Mouse (Mus musculus): ENCODE measurements around the gene Hist2h2aa1.
"Not testable (repeated sequence)": the region's sequence is repeated elsewhere in the genome, so short reads cannot be mapped to it uniquely, and the experiment has no call there.

The Hist2h2aa1 gene

DNA sequence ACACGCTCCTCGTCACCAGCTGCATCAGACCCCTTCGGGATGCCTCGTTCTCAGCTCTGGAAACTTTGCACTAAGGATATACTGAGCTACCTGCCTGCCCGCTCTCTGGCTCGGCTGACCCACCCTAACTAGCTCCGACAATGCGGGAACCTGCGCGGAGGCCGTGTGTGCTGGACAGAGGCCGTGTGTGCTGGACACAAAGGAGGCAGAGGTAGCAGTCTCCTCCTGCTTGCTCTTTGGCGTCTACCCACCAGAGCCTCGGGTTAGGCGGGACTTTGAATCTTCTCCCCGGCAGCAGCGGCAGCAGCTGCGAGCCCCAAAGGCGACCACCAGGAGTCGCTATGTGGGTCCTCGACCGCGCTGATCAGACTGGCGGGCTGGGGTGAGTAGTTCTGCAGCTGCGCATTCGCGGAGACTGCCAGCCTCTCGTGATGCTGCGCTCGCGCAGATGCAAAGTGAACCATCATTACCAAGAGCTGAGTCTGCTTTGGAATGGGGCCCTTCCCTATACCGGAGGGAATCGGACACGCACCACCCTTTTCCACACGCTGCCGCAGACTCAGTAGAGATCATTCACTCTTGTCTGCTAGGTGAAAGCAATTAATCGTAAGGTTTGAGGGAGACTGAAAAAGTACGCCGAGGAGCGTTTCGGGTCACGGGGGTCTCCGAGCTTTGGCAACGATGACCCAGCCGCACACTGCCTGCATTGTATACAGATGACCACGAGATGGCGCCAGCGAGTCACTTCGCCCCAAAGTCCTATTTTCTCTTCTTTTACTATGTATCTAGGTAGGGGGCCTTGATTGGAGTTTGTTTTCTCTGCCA lies 32.7 kb downstream of the Hist2h2aa1 start:
- peak; percentile 86 for DNase-seq (ENCODE audit: inconsistent ontology term)

DNA sequence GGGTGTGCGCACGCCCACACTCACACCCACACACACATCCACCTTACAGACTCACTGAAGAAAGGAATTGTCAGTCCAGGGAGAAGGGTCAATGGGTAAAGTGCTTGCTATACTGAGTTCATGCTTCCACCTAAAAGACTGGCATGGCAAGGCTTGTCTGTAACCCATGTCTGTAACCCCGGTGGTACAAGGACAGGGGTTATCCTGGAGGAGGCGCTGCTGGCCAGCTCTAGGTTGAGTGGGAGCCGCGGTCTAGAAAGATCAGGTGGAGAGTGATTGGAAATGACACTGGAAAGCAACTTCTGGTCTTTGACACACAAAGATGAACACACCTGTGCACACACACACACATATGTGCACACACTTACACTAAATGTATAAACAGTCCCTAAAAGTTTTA lies 35.4 kb downstream of the Hist2h2aa1 start:
- no peak for DNase-seq (ENCODE audit: inconsistent ontology term)

DNA sequence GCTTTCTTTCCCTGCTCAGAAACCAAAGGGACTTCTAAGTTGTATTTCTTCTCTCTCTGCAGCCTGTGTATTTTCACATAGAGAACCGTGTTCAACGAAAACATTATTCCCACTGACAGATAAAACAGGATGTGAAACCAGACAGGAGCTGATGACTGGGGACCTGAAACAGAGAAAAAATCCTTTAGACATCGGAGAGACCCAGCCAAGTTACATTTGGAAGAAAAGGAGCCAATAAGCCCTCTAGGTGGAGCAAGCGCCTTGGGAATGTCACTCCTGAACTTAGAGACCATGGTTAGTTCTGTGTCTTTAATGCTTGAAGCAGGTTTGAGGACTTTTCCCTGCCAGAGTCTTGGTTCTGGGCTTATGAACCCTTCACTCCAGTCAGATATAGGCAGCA lies 39.2 kb downstream of the Hist2h2aa1 start:
- DNase-seq (ENCODE audit: inconsistent ontology term), result peak; percentile 62

GRCm38 (mm10) chr3:96287334-96287733 lies 42.0 kb downstream of the Hist2h2aa1 start:
- not testable (repeated sequence) for DNase-seq (ENCODE audit: inconsistent ontology term)

- no peak for DNase-seq (ENCODE audit: inconsistent ontology term)
Observed at GRCm38 (mm10) chr3:96289201-96289600, 43.9 kb downstream of the Hist2h2aa1 start.

DNA sequence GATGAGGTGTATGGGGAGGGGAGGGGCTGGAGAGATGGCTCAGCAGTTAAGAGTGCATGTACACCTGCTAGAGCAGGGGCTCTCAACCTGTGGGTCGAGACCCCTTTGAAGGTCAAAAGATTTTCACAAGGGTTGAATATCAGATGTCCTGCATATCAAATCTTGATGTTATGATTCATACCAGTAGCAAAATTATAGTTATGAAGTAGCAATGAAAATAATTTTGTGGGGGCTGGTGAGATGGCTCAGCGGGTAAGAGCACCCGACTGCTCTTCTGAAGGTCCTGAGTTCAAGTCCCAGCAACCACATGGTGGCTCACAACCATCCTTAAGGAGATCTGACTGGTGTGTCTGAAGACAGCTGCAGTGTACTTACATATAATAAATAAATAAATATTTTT lies 45.4 kb downstream of the Hist2h2aa1 start:
- not testable (repeated sequence) for DNase-seq (ENCODE audit: inconsistent ontology term)

DNA sequence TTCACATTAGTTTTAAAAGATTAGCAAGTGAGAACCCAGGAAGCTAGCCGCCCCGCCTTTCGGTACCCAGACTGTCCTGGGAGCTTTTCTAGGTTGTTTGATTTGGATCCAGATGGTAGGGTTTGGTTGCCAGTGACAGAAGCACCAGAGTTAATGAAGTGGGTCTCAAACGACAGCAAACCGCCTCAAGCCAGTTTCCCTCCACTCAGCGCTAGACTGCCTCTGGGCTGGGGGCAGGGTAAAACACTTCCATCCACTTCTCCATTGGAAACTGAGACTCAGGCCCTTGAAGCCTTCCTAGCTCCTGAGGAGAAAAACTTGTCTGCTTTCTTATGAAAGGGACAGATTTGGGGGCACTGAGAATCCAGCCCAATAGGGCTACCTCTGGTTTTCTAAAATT lies 47.3 kb downstream of the Hist2h2aa1 start:
- no peak for DNase-seq (ENCODE audit: inconsistent ontology term)

DNA sequence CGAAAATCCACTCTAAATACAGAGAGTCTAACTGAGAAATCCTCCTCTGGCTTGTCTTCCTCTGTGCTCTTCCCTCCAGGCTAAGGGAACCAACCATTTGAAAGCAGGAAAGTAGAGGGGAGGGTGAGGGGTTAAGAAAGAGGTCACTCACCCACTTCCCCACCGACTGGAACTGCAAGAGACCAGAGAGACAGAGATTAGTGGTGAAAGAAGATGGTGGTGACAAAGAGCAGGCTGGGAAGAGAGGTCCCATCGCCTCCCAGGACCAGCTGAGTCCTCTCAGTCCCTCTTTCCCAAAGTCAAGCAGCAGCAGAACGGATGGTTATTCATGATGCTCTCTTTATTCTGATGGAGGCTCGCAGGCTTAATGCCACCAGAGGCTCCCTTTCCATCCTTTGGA lies 48.1 kb downstream of the Hist2h2aa1 start:
- no peak for DNase-seq (ENCODE audit: inconsistent ontology term)

- DNase-seq (ENCODE audit: inconsistent ontology term), result no peak
Observed at GRCm38 (mm10) chr3:96293787-96294186, 48.5 kb downstream of the Hist2h2aa1 start, which contains the start of gene Fcgr1. Gene Fcgr1, minus strand, starts transcription at chr3:96293969.

Data from Muller cell, postnatal 12 days (primary cell).